Mouse (Mus musculus): Measurements from ENCODE around the gene Cd300a. TPM values are rescaled to one million over a fixed set of nuclear protein-coding genes. Genes with fewer than 3 reads are reported as not detected.
"Not testable (repeated sequence)": the region's sequence is repeated elsewhere in the genome, so short reads cannot be mapped to it uniquely, and the experiment has no call there.

Cd300a gene
- polyA plus RNA-seq, 1 experiment, result 4.2 TPM

GRCm38 (mm10) chr11:114890542-114890941 is 701 bp downstream of the Cd300a start:
- WGBS, result 12% methylated on average over 5 of the region's 5 CpGs
- TF ChIP-seq POLR2A (IDR thresholded peaks at IDR 0.05; ENCODE audit: control insufficient read depth, extremely low read depth, insufficient read depth, low read length, poor library complexity) (no peak), CTCF (IDR thresholded peaks at IDR 0.05; ENCODE audit: borderline replicate concordance, control insufficient read depth, extremely low read depth, insufficient read depth, low read length, poor library complexity) (no peak)
- no peak overlapping the region for H3K27ac ChIP-seq (ENCODE audit: control insufficient read depth, insufficient read depth, low read length)
- no peaks in the 10 kb centered on the region for H3K4me1 ChIP-seq (replicated peaks; ENCODE audit: control insufficient read depth, insufficient read depth, low read length)
- H3K27me3 ChIP-seq (ENCODE audit: control insufficient read depth, insufficient read depth, low read length), result no peaks in the 10 kb centered on the region; the same call in 1 of the 2 replicates
- DNase-seq, result no peak
- no peaks in the 10 kb centered on the region for H3K36me3 ChIP-seq (ENCODE audit: control insufficient read depth, insufficient read depth, low read length)
- H3K4me3 ChIP-seq (ENCODE audit: control insufficient read depth, insufficient read depth, low read length), result no peak overlapping the region; the same call in 1 of the 2 replicates

DNA sequence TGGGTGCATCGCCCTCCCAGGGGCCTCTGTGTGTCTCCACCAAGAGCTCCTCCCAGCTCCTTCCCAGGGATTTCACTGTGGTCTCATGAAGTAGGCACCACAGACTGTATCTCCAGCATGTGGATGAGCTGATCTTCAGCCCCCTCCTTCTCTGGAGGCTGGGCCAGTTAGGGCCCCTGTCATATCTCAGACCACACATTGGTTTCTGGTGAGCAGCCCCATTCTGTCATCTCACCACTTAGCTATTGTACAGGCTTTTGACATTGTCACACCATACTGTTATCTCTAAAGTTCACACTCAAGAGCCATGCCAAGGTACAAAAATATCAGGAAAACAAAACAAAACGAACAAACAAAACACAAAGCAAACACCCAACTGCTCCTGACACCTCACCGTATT is 6.2 kb downstream of the Cd300a start:
- TF ChIP-seq POLR2A (IDR thresholded peaks at IDR 0.05; ENCODE audit: control insufficient read depth, extremely low read depth, insufficient read depth, low read length, poor library complexity), result no peak
- Histone ChIP-seq H3K4me3 (ENCODE audit: control insufficient read depth, insufficient read depth, low read length) (no peak overlapping the region), H3K27me3 (ENCODE audit: control insufficient read depth, insufficient read depth, low read length) (no peaks in the 10 kb centered on the region)

DNA sequence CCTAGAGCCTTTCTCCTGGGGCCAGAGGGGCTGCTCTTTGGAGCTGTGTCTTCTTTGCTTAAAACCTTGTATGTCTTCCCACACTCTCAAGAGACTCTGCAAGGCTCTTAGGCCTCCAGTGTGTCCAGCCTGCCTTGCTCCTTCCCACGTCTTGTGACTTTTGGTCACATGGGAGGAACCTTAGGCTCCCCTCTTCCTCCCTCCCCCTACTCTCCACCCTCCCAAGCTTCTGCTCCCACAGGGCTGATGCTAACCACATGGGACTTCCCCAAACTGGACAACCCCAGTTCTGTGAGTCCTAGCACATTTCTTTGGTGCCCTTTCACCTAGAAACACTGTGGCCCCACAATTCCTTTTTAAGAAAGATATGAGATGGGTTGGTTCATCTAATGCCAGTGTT is 8.2 kb downstream of the Cd300a start:
- no peaks in the 10 kb centered on the region for H3K4me1 ChIP-seq (replicated peaks; ENCODE audit: control insufficient read depth, insufficient read depth, low read length)
- DNase-seq, result no peak
- TF ChIP-seq CTCF (IDR thresholded peaks at IDR 0.05; ENCODE audit: borderline replicate concordance, control insufficient read depth, extremely low read depth, insufficient read depth, low read length, poor library complexity) (no peak), POLR2A (IDR thresholded peaks at IDR 0.05; ENCODE audit: control insufficient read depth, extremely low read depth, insufficient read depth, low read length, poor library complexity) (no peak)
- no peaks in the 10 kb centered on the region for H3K36me3 ChIP-seq (ENCODE audit: control insufficient read depth, insufficient read depth, low read length)
- no peak overlapping the region for H3K27ac ChIP-seq (ENCODE audit: control insufficient read depth, insufficient read depth, low read length)
- 47% methylated on average over 1 of the region's 1 CpGs for WGBS
- H3K4me3 ChIP-seq (ENCODE audit: control insufficient read depth, insufficient read depth, low read length), result no peak overlapping the region
- H3K27me3 ChIP-seq (ENCODE audit: control insufficient read depth, insufficient read depth, low read length), result no peaks in the 10 kb centered on the region

More for the DNA sequence above, 6.2 kb downstream of the Cd300a start:
- Histone ChIP-seq H3K4me1 (replicated peaks; ENCODE audit: control insufficient read depth, insufficient read depth, low read length) (no peaks in the 10 kb centered on the region), H3K27ac (ENCODE audit: control insufficient read depth, insufficient read depth, low read length) (no peak overlapping the region), H3K36me3 (ENCODE audit: control insufficient read depth, insufficient read depth, low read length) (no peaks in the 10 kb centered on the region)
- DNase-seq, result no peak
- WGBS, result 94% methylated on average over 3 of the region's 3 CpGs

- WGBS, result 71% methylated on average over 4 of the region's 4 CpGs
Observed at GRCm38 (mm10) chr11:114903224-114903623, 13.4 kb downstream of the Cd300a start.

GRCm38 (mm10) chr11:114907567-114907966 is 17.7 kb downstream of the Cd300a start:
- 24% methylated on average over 4 of the region's 4 CpGs for WGBS
- DNase-seq, result no peak
- Histone ChIP-seq H3K36me3 (ENCODE audit: control insufficient read depth, insufficient read depth, low read length) (no peaks in the 10 kb centered on the region), H3K4me3 (ENCODE audit: control insufficient read depth, insufficient read depth, low read length) (no peak overlapping the region), H3K4me1 (replicated peaks; ENCODE audit: control insufficient read depth, insufficient read depth, low read length) (no peaks in the 10 kb centered on the region), H3K27ac (ENCODE audit: control insufficient read depth, insufficient read depth, low read length) (no peak overlapping the region), H3K27me3 (ENCODE audit: control insufficient read depth, insufficient read depth, low read length) (no peaks in the 10 kb centered on the region)
- TF ChIP-seq CTCF (IDR thresholded peaks at IDR 0.05; ENCODE audit: borderline replicate concordance, control insufficient read depth, extremely low read depth, insufficient read depth, low read length, poor library complexity) (no peak), POLR2A (IDR thresholded peaks at IDR 0.05; ENCODE audit: control insufficient read depth, extremely low read depth, insufficient read depth, low read length, poor library complexity) (no peak)

More at GRCm38 (mm10) chr11:114903224-114903623, 13.4 kb downstream of the Cd300a start:
- no peak overlapping the region for H3K4me3 ChIP-seq (ENCODE audit: control insufficient read depth, insufficient read depth, low read length)
- no peak overlapping the region for H3K27ac ChIP-seq (ENCODE audit: control insufficient read depth, insufficient read depth, low read length)
- no peaks in the 10 kb centered on the region for H3K36me3 ChIP-seq (ENCODE audit: control insufficient read depth, insufficient read depth, low read length)
- DNase-seq, result no peak
- TF ChIP-seq POLR2A (IDR thresholded peaks at IDR 0.05; ENCODE audit: control insufficient read depth, extremely low read depth, insufficient read depth, low read length, poor library complexity) (no peak), CTCF (IDR thresholded peaks at IDR 0.05; ENCODE audit: borderline replicate concordance, control insufficient read depth, extremely low read depth, insufficient read depth, low read length, poor library complexity) (no peak)
- H3K4me1 ChIP-seq (replicated peaks; ENCODE audit: control insufficient read depth, insufficient read depth, low read length), result no peaks in the 10 kb centered on the region
- no peaks in the 10 kb centered on the region for H3K27me3 ChIP-seq (ENCODE audit: control insufficient read depth, insufficient read depth, low read length)

GRCm38 (mm10) chr11:114908086-114908485 is 18.2 kb downstream of the Cd300a start:
- Histone ChIP-seq H3K4me1 (replicated peaks; ENCODE audit: control insufficient read depth, insufficient read depth, low read length) (no peaks in the 10 kb centered on the region), H3K27me3 (ENCODE audit: control insufficient read depth, insufficient read depth, low read length) (no peaks in the 10 kb centered on the region), H3K27ac (ENCODE audit: control insufficient read depth, insufficient read depth, low read length) (no peak overlapping the region), H3K36me3 (ENCODE audit: control insufficient read depth, insufficient read depth, low read length) (no peaks in the 10 kb centered on the region), H3K4me3 (ENCODE audit: control insufficient read depth, insufficient read depth, low read length) (no peak overlapping the region)
- WGBS, result 37% methylated on average over 4 of the region's 4 CpGs
- no peak for TF ChIP-seq POLR2A (IDR thresholded peaks at IDR 0.05; ENCODE audit: control insufficient read depth, extremely low read depth, insufficient read depth, low read length, poor library complexity)
- no peak for DNase-seq

DNA sequence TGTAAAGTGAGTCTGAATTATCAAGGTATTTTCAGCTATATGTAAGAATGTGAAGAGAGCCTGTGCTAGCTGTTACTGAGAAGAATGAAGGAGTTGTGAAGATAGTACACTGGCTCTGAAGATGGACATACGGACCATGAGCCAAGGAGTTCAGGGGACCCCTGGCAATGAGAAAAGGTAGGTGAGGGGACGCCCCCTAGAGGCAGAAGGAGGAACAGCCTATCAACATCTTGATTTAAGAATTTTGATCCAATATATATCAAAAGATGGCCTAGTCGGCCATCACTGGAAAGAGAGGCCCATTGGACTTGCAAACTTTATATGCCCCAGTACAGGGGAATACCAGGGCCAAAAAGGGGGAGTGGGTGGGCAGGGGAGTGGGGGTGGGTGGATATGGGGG is 19.7 kb downstream of the Cd300a start:
- H3K27ac ChIP-seq (ENCODE audit: control insufficient read depth, insufficient read depth, low read length); H3K4me1 ChIP-seq (replicated peaks; ENCODE audit: control insufficient read depth, insufficient read depth, low read length); H3K4me3 ChIP-seq (ENCODE audit: control insufficient read depth, insufficient read depth, low read length); H3K27me3 ChIP-seq (ENCODE audit: control insufficient read depth, insufficient read depth, low read length); H3K36me3 ChIP-seq (ENCODE audit: control insufficient read depth, insufficient read depth, low read length); DNase-seq: not testable (repeated sequence)
- 52% methylated on average over 3 of the region's 3 CpGs for WGBS

Measured in thymus, adult 2 months (tissue).